Mouse (Mus musculus) embryonic facial prominence, embryonic 13.5 days (tissue): Measurements from ENCODE around the gene Fgf9. TPM values are rescaled to one million over a fixed set of nuclear protein-coding genes. Genes with fewer than 3 reads are reported as not detected.

ENCODE experiments used
- ATAC-seq: fragments of 200-750 bp; cut with Nextera tagmentation; 2 replicates; pipeline ENCODE4 v1.8.0; 2017; ENCODE audit warnings: low read depth; ENCODE audit not compliant: insufficient number of reproducible peaks, insufficient read depth, low FRiP score, low TSS enrichment
- H3K27ac ChIP-seq: fragments of 300-500 bp; sonication (generic); 2 replicates; pipeline ENCODE4 v1.5.1; 2015; ENCODE audit warnings: moderate library complexity, mild to moderate bottlenecking, inconsistent platforms
- H3K27me3 ChIP-seq: fragments of 300-500 bp; sonication (generic); 2 replicates; pipeline ENCODE4 v1.6.1; 2015; ENCODE audit warnings: mild to moderate bottlenecking, inconsistent platforms
- H3K36me3 ChIP-seq: fragments of 300-500 bp; sonication (generic); 2 replicates; pipeline ENCODE4 v1.6.1; 2015; ENCODE audit warnings: mild to moderate bottlenecking, inconsistent platforms
- H3K4me1 ChIP-seq: fragments of 300-500 bp; sonication (generic); 2 replicates; pipeline ENCODE4 v1.6.1; 2015; ENCODE audit warnings: inconsistent platforms
- H3K4me2 ChIP-seq: fragments of 300-500 bp; sonication (generic); 2 replicates; pipeline ENCODE4 v1.6.1; 2015; ENCODE audit warnings: moderate library complexity, mild to moderate bottlenecking, inconsistent platforms
- H3K4me3 ChIP-seq: fragments of 300-500 bp; sonication (generic); 2 replicates; pipeline ENCODE4 v1.5.1; 2015; ENCODE audit warnings: mild to moderate bottlenecking, inconsistent platforms
- H3K9ac ChIP-seq: fragments of 300-500 bp; sonication (generic); 2 replicates; pipeline ENCODE4 v1.6.1; 2015; ENCODE audit warnings: mild to moderate bottlenecking, inconsistent platforms
- H3K9me3 ChIP-seq: fragments of 300-500 bp; sonication (generic); 2 replicates; pipeline ENCODE4 v1.6.1; 2016; ENCODE audit warnings: inconsistent platforms
- WGBS: fragments of 180-500 bp; shearing (Covaris S2); methylation state at CpG from one replicate; pipeline ENCODE4 v1.1.7; 2015; ENCODE audit warnings: mixed read lengths; 5-methylcytosine and 5-hydroxymethylcytosine counted together
- polyA plus RNA-seq: library from polyadenylated mRNA; unstranded; fragments of >200 nt; fragmentation: Nextera tagmentation; extraction: Ambion mirVana; gene quantifications from 2 replicates; pipeline ENCODE4 v1.2.1, GENCODE M21; 2015

Gene Fgf9
- polyA plus RNA-seq, 1 experiment from 2014 or later, result 7.5 TPM

- ATAC-seq, result no peak
- no peak overlapping the region for H3K4me3 ChIP-seq
- H3K27me3 ChIP-seq, result no peaks in the 10 kb centered on the region
- H3K36me3 ChIP-seq, result no peaks in the 10 kb centered on the region
- H3K4me1 ChIP-seq, result no peaks in the 10 kb centered on the region
- 81% methylated on average over 1 of the region's 1 CpGs for WGBS
- no peak overlapping the region for H3K27ac ChIP-seq
- no peak overlapping the region for H3K9ac ChIP-seq
- no peaks in the 10 kb centered on the region for H3K9me3 ChIP-seq
- H3K4me2 ChIP-seq, result no peak overlapping the region
Measured at GRCm38 (mm10) chr14:58139506-58140055, 69.2 kb downstream of the Fgf9 start.

DNA sequence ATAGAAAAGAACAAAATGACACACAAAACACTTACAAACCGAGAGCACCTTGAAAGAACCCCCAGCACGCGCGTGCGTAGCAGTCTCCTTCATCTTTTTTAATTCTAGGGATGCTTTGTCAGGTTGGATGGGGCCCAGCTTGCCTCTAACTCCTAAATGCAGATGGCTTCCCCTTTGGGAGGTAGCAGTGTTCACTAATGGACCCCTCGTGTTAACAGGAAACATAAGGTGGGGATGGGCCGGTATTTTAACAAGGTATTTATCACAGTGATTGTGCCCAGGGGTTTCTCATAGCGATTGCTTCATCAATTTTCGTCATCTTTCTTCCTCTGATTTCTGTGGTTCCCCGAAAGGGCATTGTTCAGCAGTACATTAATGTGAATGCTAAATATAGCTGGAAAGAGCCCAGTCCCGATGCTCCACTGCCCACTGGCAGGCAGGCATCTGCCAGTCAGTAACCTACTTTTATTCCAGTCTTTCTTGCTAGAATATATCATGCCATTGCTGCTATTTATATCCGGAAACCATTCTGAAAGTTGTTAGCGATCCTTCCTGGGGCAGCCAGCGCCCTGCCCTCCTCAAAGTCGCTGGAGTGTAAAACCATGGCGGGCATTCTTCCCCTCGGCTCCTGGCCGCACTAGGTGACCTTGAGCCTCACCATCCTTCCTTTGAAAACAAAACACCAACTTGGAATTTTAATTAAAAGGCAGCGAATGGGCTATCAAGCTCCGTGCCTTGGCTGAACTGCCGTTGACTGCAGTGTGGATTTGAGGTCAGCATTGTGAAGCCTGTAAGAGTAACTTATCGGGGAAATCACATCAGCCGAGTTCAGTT lies 79.5 kb downstream of the Fgf9 start:
- no peak for ATAC-seq
- WGBS, result 71% methylated on average over 23 of the region's 23 CpGs
- no peak overlapping the region for H3K9ac ChIP-seq
- H3K4me2 ChIP-seq, result no peak overlapping the region
- H3K4me3 ChIP-seq, result no peak overlapping the region
- H3K27me3 ChIP-seq, result no peaks in the 10 kb centered on the region
- H3K4me1 ChIP-seq, result 0 out of 2 replicates have a peak, but pooled peaks cover 2% of the 10 kb centered on the region
- H3K9me3 ChIP-seq, result no peaks in the 10 kb centered on the region
- no peaks in the 10 kb centered on the region for H3K36me3 ChIP-seq
- H3K27ac ChIP-seq, result no peak overlapping the region

GRCm38 (mm10) chr14:58150471-58150855 lies 80.1 kb downstream of the Fgf9 start:
- Histone ChIP-seq H3K4me2 (no peak overlapping the region), H3K4me3 (no peak overlapping the region), H3K4me1 (0 out of 2 replicates have a peak, but pooled peaks cover 2% of the 10 kb centered on the region), H3K9ac (no peak overlapping the region), H3K9me3 (no peaks in the 10 kb centered on the region), H3K27ac (no peak overlapping the region), H3K27me3 (no peaks in the 10 kb centered on the region), H3K36me3 (no peaks in the 10 kb centered on the region)
- WGBS, result 62% methylated on average over 13 of the region's 13 CpGs
- no peak for ATAC-seq

DNA sequence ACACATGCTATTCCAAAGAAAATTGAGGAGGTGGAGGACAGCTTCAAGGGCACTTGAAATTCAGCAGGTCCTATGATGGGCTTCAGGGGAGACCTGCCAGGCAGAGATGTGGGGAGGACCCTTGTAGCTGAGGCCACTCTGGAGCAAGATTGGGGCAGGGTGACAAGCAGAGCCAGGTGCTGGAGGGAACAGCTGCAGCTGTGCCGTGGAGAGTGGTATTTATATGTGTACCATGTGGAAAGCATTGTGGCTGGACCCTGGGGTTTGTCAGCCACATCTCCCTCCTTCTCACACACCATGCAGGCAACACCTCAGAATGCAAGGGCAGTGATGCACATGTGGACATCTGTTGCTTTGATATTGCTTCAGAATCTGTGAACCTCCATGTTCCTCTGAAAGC lies 81.8 kb downstream of the Fgf9 start:
- Histone ChIP-seq H3K27me3 (no peaks in the 10 kb centered on the region), H3K4me1 (0 out of 2 replicates have a peak, but pooled peaks cover 2% of the 10 kb centered on the region), H3K4me3 (no peak overlapping the region), H3K36me3 (no peaks in the 10 kb centered on the region), H3K27ac (no peak overlapping the region), H3K9me3 (no peaks in the 10 kb centered on the region), H3K4me2 (no peak overlapping the region), H3K9ac (no peak overlapping the region)
- no peak; the same call in 1 of the 2 replicates for ATAC-seq
- 25% methylated on average over 1 of the region's 1 CpGs for WGBS

DNA sequence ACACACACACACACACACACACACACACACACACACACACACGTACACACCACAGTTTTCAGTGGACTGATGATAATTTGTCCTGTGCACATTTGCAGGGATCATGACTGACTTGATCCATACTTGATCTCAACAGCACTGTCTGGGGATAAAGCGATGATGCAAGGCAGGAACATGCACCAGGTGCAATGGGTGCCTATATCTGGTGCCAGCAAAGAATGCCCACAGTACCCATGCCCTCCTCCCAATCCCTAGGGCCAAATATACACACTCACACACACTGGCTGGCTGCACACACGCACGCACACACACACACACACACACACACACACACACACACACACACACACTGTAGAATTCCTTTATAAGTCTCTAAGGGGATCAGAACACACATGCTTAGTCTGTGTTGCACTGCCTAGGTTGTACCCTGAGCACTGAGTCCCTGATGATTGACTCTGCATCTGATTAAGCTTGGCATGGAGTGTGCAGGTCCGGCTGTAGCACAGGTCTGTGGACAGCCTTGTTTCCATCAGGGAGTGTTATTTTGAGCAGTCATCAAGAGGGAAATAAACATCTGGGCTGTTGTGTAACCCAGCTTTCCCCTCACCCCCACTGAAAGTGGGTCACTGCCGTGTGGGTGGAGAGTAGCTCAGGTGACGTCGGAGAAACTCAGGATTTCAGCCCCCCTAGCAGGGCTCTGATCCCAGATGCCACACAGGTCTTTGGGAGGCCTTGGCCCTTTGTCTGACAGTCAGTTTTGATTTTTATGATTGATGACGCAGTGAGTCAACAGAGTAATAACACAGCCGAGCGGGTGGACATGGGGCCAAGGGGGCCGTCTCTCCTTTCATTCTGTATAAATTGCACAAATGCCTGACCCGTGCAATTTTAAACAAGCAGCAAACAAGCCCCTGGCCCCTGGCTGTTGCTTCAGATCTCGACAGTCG lies 83.4 kb downstream of the Fgf9 start:
- H3K27ac ChIP-seq, result no peak overlapping the region
- H3K9me3 ChIP-seq, result no peaks in the 10 kb centered on the region
- WGBS, result 34% methylated on average over 15 of the region's 15 CpGs

GRCm38 (mm10) chr14:58160624-58161023 lies 90.3 kb downstream of the Fgf9 start:
- no peak overlapping the region for H3K27ac ChIP-seq
- no peaks in the 10 kb centered on the region for H3K27me3 ChIP-seq
- no peak overlapping the region for H3K4me3 ChIP-seq
- WGBS, result 81% methylated on average over 1 of the region's 1 CpGs
- no peak for ATAC-seq
- H3K9me3 ChIP-seq, result no peaks in the 10 kb centered on the region
- no peaks in the 10 kb centered on the region for H3K36me3 ChIP-seq
- H3K9ac ChIP-seq, result no peak overlapping the region
- H3K4me2 ChIP-seq, result no peak overlapping the region
- no peaks in the 10 kb centered on the region for H3K4me1 ChIP-seq

More for the DNA sequence above, 83.4 kb downstream of the Fgf9 start:
- no peaks in the 10 kb centered on the region for H3K36me3 ChIP-seq
- no peaks in the 10 kb centered on the region for H3K27me3 ChIP-seq
- 0 out of 2 replicates have a peak overlapping the region, but pooled peaks have one; percentile 0 for H3K4me2 ChIP-seq
- H3K4me1 ChIP-seq, result 0 out of 2 replicates have a peak, but pooled peaks cover 2% of the 10 kb centered on the region
- ATAC-seq, result peak; percentile 61; the same call in 1 of the 2 replicates
- no peak overlapping the region for H3K4me3 ChIP-seq
- no peak overlapping the region for H3K9ac ChIP-seq

Other genes starting within 250 kb of the Fgf9 start
- 39.0 and 40.2 TPM in 2 replicates for gene Ska3, start 244.4 kb upstream of the Fgf9 start, polyA plus RNA-seq
- gene Mrpl57, start 244.3 kb upstream of the Fgf9 start, polyA plus RNA-seq, result 142 and 147 TPM in 2 replicates
- gene Zdhhc20, start 180.3 kb upstream of the Fgf9 start, polyA plus RNA-seq, result 83.3 and 85.5 TPM in 2 replicates
- gene Micu2, start 71.3 kb upstream of the Fgf9 start, polyA plus RNA-seq, result 96.5 and 103 TPM in 2 replicates